Mouse (Mus musculus) midbrain, embryonic 14.5 days (tissue): Measurements from ENCODE around the gene Camta1. TPM values are rescaled to one million over a fixed set of nuclear protein-coding genes. Genes with fewer than 3 reads are reported as not detected.
A peak's percentile ranks its signal among the peaks of the same experiment; 100 is the strongest.

Experiments used
- ATAC-seq: fragments of 200-750 bp; cut with Nextera tagmentation; 2 replicates; pipeline ENCODE4 v1.8.0; 2017; ENCODE audit warnings: moderate number of reproducible peaks, moderate library complexity; ENCODE audit not compliant: low FRiP score, low TSS enrichment
- DNase-seq: peaks from one replicate; pipeline ENCODE4 v3.0.0-alpha.2; 2015
- H3K27ac ChIP-seq: fragments of 300-500 bp; sonication (generic); replicated peaks from 2 replicates; pipeline ENCODE4 v1.5.1; 2014; ENCODE audit warnings: mild to moderate bottlenecking, low read depth, low read length, moderate library complexity
- H3K27me3 ChIP-seq: fragments of 300-500 bp; sonication (generic); 2 replicates; pipeline ENCODE4 v1.6.1; 2014; ENCODE audit warnings: low read length, control low read depth, mixed read lengths; ENCODE audit not compliant: control insufficient read depth, insufficient read depth
- H3K36me3 ChIP-seq: fragments of 300-500 bp; sonication (generic); 2 replicates; pipeline ENCODE4 v1.6.1; 2014; ENCODE audit warnings: low read length, control low read depth; ENCODE audit not compliant: control insufficient read depth, insufficient read depth
- H3K4me1 ChIP-seq: fragments of 300-500 bp; sonication (generic); 2 replicates; pipeline ENCODE4 v1.6.1; 2014; ENCODE audit warnings: mild to moderate bottlenecking, antibody characterized with exemption, low read length, control low read depth; ENCODE audit not compliant: control insufficient read depth, insufficient read depth
- H3K4me2 ChIP-seq: fragments of 300-500 bp; sonication (generic); 2 replicates; pipeline ENCODE4 v1.6.1; 2014; ENCODE audit warnings: mild to moderate bottlenecking, low read length, moderate library complexity
- H3K4me3 ChIP-seq: fragments of 300-500 bp; sonication (generic); replicated peaks from 2 replicates; pipeline ENCODE4 v1.5.1; 2014; ENCODE audit warnings: low read depth, low read length
- H3K9ac ChIP-seq: fragments of 300-500 bp; sonication (generic); replicated peaks from 2 replicates; pipeline ENCODE4 v1.6.1; 2014; ENCODE audit warnings: mild to moderate bottlenecking, low read length, moderate library complexity
- H3K9me3 ChIP-seq: fragments of 300-500 bp; sonication (generic); 2 replicates; pipeline ENCODE4 v1.6.1; 2016; ENCODE audit warnings: low read length, control low read depth, mixed read lengths; ENCODE audit not compliant: control insufficient read depth
- WGBS: fragments of 180-500 bp; shearing (Covaris S2); extraction: QIAGEN DNeasy Blood & Tissue Kit; methylation state at CpG from one replicate; pipeline ENCODE4 v1.1.7; 2014; 5-methylcytosine and 5-hydroxymethylcytosine counted together
- polyA plus RNA-seq: library from polyadenylated mRNA; unstranded; fragments of >200 nt; fragmentation: Nextera tagmentation; extraction: Ambion mirVana; gene quantifications from 2 replicates; pipeline ENCODE4 v1.2.1, GENCODE M21; 2014

Camta1 gene
- polyA plus RNA-seq, 1 experiment from 2014 or later: 157 TPM

GRCm38 (mm10) chr4:150900486-150900885 is 961.2 kb downstream of the Camta1 start:
- H3K4me3 ChIP-seq: no peak overlapping the region
- no peaks in the 10 kb centered on the region for H3K9me3 ChIP-seq
- 97% methylated on average over 13 of the region's 13 CpGs for WGBS
- no peak overlapping the region for H3K4me2 ChIP-seq
- no peak for ATAC-seq
- no peaks in the 10 kb centered on the region for H3K4me1 ChIP-seq
- no peak overlapping the region for H3K9ac ChIP-seq
- H3K36me3 ChIP-seq: peaks cover 89% of the 10 kb centered on the region
- no peak overlapping the region for H3K27ac ChIP-seq
- no peak for DNase-seq
- no peaks in the 10 kb centered on the region for H3K27me3 ChIP-seq

- H3K9ac ChIP-seq: no peak overlapping the region
- H3K4me3 ChIP-seq: no peak overlapping the region
- no peaks in the 10 kb centered on the region for H3K9me3 ChIP-seq
- H3K4me2 ChIP-seq: no peak overlapping the region
- no peaks in the 10 kb centered on the region for H3K4me1 ChIP-seq
- DNase-seq (peak; percentile 87), ATAC-seq (peak; percentile 37; the same call in 1 of the 2 replicates)
- H3K27me3 ChIP-seq: no peaks in the 10 kb centered on the region
- H3K27ac ChIP-seq: no peak overlapping the region
- peaks cover 77% of the 10 kb centered on the region for H3K36me3 ChIP-seq
- WGBS: 56% methylated on average over 13 of the region's 13 CpGs
Observed at GRCm38 (mm10) chr4:150898716-150899365, 962.8 kb downstream of the Camta1 start.

- Histone ChIP-seq H3K4me1 (no peaks in the 10 kb centered on the region), H3K4me2 (no peak overlapping the region), H3K9me3 (no peaks in the 10 kb centered on the region), H3K36me3 (peaks cover 60% of the 10 kb centered on the region), H3K9ac (no peak overlapping the region), H3K27me3 (no peaks in the 10 kb centered on the region), H3K4me3 (no peak overlapping the region), H3K27ac (no peak overlapping the region)
- no peak for ATAC-seq
- DNase-seq: no peak
- 92% methylated on average over 26 of the region's 26 CpGs for WGBS
Observed at GRCm38 (mm10) chr4:150896896-150897624, 964.6 kb downstream of the Camta1 start.

- H3K9me3 ChIP-seq: no peaks in the 10 kb centered on the region
- ATAC-seq: no peak
Observed at GRCm38 (mm10) chr4:150894718-150895501, 966.8 kb downstream of the Camta1 start.

GRCm38 (mm10) chr4:150891308-150891707 is 970.4 kb downstream of the Camta1 start:
- H3K27me3 ChIP-seq: no peaks in the 10 kb centered on the region
- no peak overlapping the region for H3K27ac ChIP-seq
- ATAC-seq (no peak), DNase-seq (no peak)
- H3K4me1 ChIP-seq: no peaks in the 10 kb centered on the region
- H3K4me2 ChIP-seq: no peak overlapping the region
- H3K36me3 ChIP-seq: peaks cover 8% of the 10 kb centered on the region
- no peaks in the 10 kb centered on the region for H3K9me3 ChIP-seq
- 88% methylated on average over 5 of the region's 5 CpGs for WGBS
- no peak overlapping the region for H3K4me3 ChIP-seq
- H3K9ac ChIP-seq: no peak overlapping the region

More at GRCm38 (mm10) chr4:150894718-150895501, 966.8 kb downstream of the Camta1 start:
- 77% methylated on average over 8 of the region's 8 CpGs for WGBS
- Histone ChIP-seq H3K4me3 (no peak overlapping the region), H3K27ac (no peak overlapping the region), H3K4me2 (no peak overlapping the region), H3K9ac (no peak overlapping the region), H3K4me1 (no peaks in the 10 kb centered on the region), H3K36me3 (peaks cover 41% of the 10 kb centered on the region), H3K27me3 (no peaks in the 10 kb centered on the region)
- no peak for DNase-seq

- H3K4me3 ChIP-seq: no peak overlapping the region
- H3K27ac ChIP-seq: no peak overlapping the region
- 72% methylated on average over 13 of the region's 13 CpGs for WGBS
- no peaks in the 10 kb centered on the region for H3K4me1 ChIP-seq
- H3K9me3 ChIP-seq: no peaks in the 10 kb centered on the region
- ATAC-seq (no peak), DNase-seq (peak; percentile 41)
- H3K27me3 ChIP-seq: no peaks in the 10 kb centered on the region
- H3K4me2 ChIP-seq: no peak overlapping the region
- H3K36me3 ChIP-seq: no peaks in the 10 kb centered on the region
- no peak overlapping the region for H3K9ac ChIP-seq
Observed at GRCm38 (mm10) chr4:150889955-150890315, 971.7 kb downstream of the Camta1 start.

GRCm38 (mm10) chr4:150889273-150889954 is 972.3 kb downstream of the Camta1 start:
- no peak for DNase-seq
- H3K4me2 ChIP-seq: no peak overlapping the region
- H3K4me1 ChIP-seq: no peaks in the 10 kb centered on the region

GRCm38 (mm10) chr4:150888492-150888891 is 973.2 kb downstream of the Camta1 start:
- Histone ChIP-seq H3K9me3 (no peaks in the 10 kb centered on the region), H3K4me2 (no peak overlapping the region), H3K4me1 (no peaks in the 10 kb centered on the region), H3K36me3 (no peaks in the 10 kb centered on the region), H3K9ac (no peak overlapping the region), H3K27ac (no peak overlapping the region), H3K4me3 (no peak overlapping the region), H3K27me3 (no peaks in the 10 kb centered on the region)
- no peak for DNase-seq
- ATAC-seq: no peak
- WGBS: 88% methylated on average over 4 of the region's 4 CpGs

More at GRCm38 (mm10) chr4:150889273-150889954, 972.3 kb downstream of the Camta1 start:
- Histone ChIP-seq H3K27ac (no peak overlapping the region), H3K9ac (no peak overlapping the region), H3K36me3 (no peaks in the 10 kb centered on the region), H3K9me3 (no peaks in the 10 kb centered on the region), H3K27me3 (no peaks in the 10 kb centered on the region), H3K4me3 (no peak overlapping the region)
- WGBS: 47% methylated on average over 20 of the region's 20 CpGs
- no peak for ATAC-seq
